Mouse (Mus musculus) G1E (cell line): ENCODE data around the gene Smchd1. TPM values are rescaled to one million over a fixed set of nuclear protein-coding genes. Genes with fewer than 3 reads are reported as not detected.

Experiments
- ATAC-seq: 2 replicates; pipeline ENCODE4 v1.8.0; 2016; ENCODE audit warnings: mild to moderate bottlenecking; ENCODE audit not compliant: insufficient number of reproducible peaks, poor library complexity, low FRiP score, severe bottlenecking; ENCODE audit errors: extremely low read depth
- DNase-seq: peaks from one replicate; pipeline ENCODE4 v3.0.0; 2012; ENCODE audit warnings: low spot score
- H3K27me3 ChIP-seq: 2 replicates; pipeline ENCODE4 v1.6.1; 2012; ENCODE audit warnings: mild to moderate bottlenecking, low read length, inconsistent platforms; ENCODE audit not compliant: insufficient read depth
- H3K36me3 ChIP-seq: replicated peaks from 2 replicates; pipeline ENCODE3; 2012; ENCODE audit warnings: mild to moderate bottlenecking, inconsistent platforms
- H3K4me1 ChIP-seq: 2 replicates; pipeline ENCODE4 v1.6.1; 2012; ENCODE audit warnings: low read depth, low read length, inconsistent platforms, mixed read lengths; ENCODE audit not compliant: insufficient read depth
- H3K4me3 ChIP-seq: 2 replicates; pipeline ENCODE4 v1.5.1; 2012; ENCODE audit warnings: low read depth, mild to moderate bottlenecking, inconsistent platforms, low read length, moderate library complexity, mixed read lengths
- H3K9me3 ChIP-seq: replicated peaks from 2 replicates; pipeline ENCODE4 v1.6.1; 2012; ENCODE audit warnings: inconsistent platforms
- CTCF ChIP-seq: IDR thresholded peaks from 2 replicates; pipeline ENCODE4 v1.5.1; 2012; ENCODE audit warnings: low read depth, low read length, inconsistent platforms, mixed read lengths
- GATA1 ChIP-seq: IDR thresholded peaks from 2 replicates; pipeline ENCODE4 v1.6.1; 2012; ENCODE audit warnings: borderline replicate concordance, low read length, inconsistent platforms, mixed read lengths
- GATA2 ChIP-seq: IDR thresholded peaks from 2 replicates; pipeline ENCODE4 v1.6.1; 2012; ENCODE audit warnings: low read depth, low read length, inconsistent platforms, borderline replicate concordance
- POLR2AphosphoS5 ChIP-seq: IDR thresholded peaks from 2 replicates; pipeline ENCODE4 v1.6.1; 2012; ENCODE audit warnings: low read depth, low read length, inconsistent platforms; ENCODE audit not compliant: insufficient replicate concordance
- TAL1 ChIP-seq: conservative IDR thresholded peaks from 2 replicates; pipeline ENCODE4 v1.6.1; 2012; ENCODE audit warnings: low read depth, low read length, inconsistent platforms, mixed read lengths
- polyA plus RNA-seq: library from polyadenylated mRNA; stranded (reverse); fragments of >175 nt; gene quantifications from 2 replicates; pipeline ENCODE4 v1.2.3, GENCODE M21; 2012
- total RNA-seq, 2 experiments: library from RNA; stranded (forward) in 1 of 2; stranded (reverse) in 1 of 2; fragments of 200-1000 nt in 1 of 2; fragments of >200 nt in 1 of 2; fragmentation: Nextera tagmentation in 1 of 2; gene quantifications; 2 replicates each; pipeline ENCODE4 v1.2.3; 2014 to 2017

The Smchd1 gene
- total RNA-seq (2014; fragmentation: Nextera tagmentation) (319 and 338 TPM in 2 replicates), total RNA-seq (2017) (230 and 243 TPM in 2 replicates), polyA plus RNA-seq (9.9 and 10.0 TPM in 2 replicates)

DNA sequence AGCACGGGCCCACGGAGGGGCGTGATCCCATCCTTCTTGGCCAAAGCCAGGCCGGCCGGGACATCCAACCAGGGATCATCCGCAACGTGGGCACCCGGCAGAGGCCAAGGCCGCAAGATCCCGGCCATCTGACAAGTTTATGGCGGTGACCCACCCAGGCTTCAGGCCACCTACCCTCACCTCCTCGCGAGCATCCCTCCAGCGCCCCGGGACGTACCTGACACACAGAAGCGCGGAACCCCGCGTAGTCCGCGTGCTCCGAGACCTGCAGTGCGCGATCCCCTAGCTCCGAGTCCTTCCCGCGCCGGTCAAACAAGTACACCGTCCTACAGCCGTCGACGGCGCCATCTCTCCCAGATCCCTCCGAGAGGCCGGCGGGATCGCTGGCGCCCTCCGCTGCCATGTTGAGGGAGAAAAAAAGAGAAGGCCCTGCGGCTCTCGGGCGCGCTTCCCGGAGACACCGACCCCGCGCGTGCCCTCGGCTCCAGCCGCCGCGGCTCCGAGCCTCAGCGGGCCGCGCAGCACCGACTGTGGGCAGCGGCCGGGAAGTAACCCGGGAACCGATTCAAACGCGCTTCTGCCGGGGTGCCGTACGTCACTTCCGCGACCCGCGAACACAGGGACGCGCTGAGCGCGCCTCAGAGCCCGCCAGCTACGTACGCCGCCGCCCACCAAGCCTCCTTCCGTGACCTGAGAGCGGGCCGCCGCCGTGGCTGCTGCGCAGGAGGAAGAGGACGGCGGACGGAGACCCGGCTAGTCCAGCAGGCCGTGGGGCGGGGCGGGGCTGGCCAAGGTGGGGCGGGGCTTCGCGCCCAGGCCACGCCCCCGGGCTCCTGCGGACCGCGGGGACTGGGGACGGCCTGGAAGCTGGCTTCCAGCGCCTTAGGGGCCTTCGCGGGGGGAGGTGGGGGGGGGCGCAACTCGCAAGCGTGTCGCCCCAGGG lies at the start of gene Smchd1:
Gene Smchd1, minus strand, starts transcription at position 582 of the 943 bp plus-strand sequence.
- ATAC-seq (peak; percentile 95), DNase-seq (peak; percentile 94)
- no peaks in the 10 kb centered on the region for H3K27me3 ChIP-seq
- peaks cover 38% of the 10 kb centered on the region for H3K4me1 ChIP-seq
- peak within 1 kb of the TSS; percentile 96 for H3K4me3 ChIP-seq
- TF ChIP-seq GATA1 = no peak
- no peak for TF ChIP-seq GATA2
- no peak for TF ChIP-seq TAL1
- TF ChIP-seq POLR2AphosphoS5 = no peak
- TF ChIP-seq CTCF = no peak
- H3K36me3 ChIP-seq = peaks cover 15% of the 10 kb centered on the region
- H3K9me3 ChIP-seq = no peaks in the 10 kb centered on the region

DNA sequence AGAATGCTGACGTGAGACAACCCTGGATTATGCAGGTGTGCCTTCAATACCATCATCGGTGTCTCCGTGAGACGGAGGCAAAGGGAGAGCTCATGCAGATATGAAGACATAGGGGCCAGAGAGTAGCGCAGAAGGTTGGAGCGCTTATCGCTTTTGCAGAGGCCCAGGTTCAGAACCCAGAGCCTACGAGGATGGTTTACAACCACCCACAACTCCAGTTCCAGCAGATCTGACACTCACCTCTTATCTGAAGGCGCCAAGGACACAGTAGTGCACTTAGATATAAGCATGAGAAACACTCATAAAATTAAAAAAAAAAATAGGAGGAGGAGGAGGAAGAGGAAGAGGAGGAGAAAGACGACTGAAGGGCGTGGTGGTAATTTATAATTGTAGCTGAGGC lies 35.2 kb upstream of the Smchd1 start:
- DNase-seq (no peak), ATAC-seq (peak; percentile 79)
- peaks cover 84% of the 10 kb centered on the region for H3K36me3 ChIP-seq

DNA sequence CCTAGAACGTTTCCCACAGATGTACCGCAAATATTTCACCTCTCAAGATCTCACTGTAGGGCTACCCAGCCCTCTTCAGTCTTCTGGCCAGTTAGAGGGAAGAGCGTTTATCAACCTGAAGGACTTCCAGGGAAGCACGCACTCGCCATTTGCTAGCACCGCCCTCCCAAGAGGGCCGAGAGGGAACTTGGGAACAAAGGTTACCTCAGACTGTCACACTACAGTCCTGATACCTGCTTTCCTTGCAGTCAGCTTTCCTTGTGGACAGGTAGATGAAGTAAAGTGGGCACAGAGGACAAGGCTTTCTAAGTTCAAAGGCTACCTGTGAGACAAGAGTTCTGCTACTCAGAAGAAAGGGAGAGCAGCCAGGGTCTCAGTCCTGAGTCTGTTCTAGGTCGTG lies 31.7 kb upstream of the Smchd1 start:
- Histone ChIP-seq H3K36me3 (peaks cover 84% of the 10 kb centered on the region), H3K9me3 (no peaks in the 10 kb centered on the region), H3K27me3 (no peaks in the 10 kb centered on the region), H3K4me1 (peaks cover 16% of the 10 kb centered on the region), H3K4me3 (no peak overlapping the region)
- no peak for ATAC-seq
- DNase-seq = no peak
- no peak for TF ChIP-seq GATA2
- TF ChIP-seq CTCF = no peak
- TF ChIP-seq TAL1 = no peak
- no peak for TF ChIP-seq GATA1
- no peak for TF ChIP-seq POLR2AphosphoS5

More for the DNA sequence above, 35.2 kb upstream of the Smchd1 start:
- Histone ChIP-seq H3K9me3 (no peaks in the 10 kb centered on the region), H3K4me1 (peaks cover 16% of the 10 kb centered on the region), H3K4me3 (no peak overlapping the region; the same call in 1 of the 2 replicates), H3K27me3 (no peaks in the 10 kb centered on the region)
- no peak for TF ChIP-seq GATA1
- peak; percentile 42; the same call in 1 of the 2 replicates for TF ChIP-seq TAL1

DNA sequence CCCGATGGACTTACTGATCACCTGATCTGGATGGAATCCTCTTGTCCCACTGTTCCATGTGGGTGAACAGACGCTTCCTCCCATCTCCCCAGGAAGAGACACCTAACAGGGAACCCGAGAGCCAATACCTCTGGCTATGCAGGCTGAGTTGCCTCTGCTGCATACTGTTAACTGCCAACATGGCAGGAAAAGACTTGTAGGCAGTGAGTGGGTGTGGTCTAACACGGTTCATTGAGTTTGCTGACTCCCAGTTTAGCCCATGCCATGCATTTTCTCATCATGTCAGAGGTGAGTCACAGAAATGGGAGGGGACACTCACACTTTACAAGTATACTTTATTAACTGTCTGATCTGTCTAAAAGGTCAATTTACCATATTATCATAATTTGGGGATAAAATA lies 20.6 kb upstream of the Smchd1 start:
- Histone ChIP-seq H3K4me3 (no peak overlapping the region), H3K27me3 (no peaks in the 10 kb centered on the region), H3K4me1 (peaks cover 14% of the 10 kb centered on the region), H3K9me3 (no peaks in the 10 kb centered on the region), H3K36me3 (peaks cover 58% of the 10 kb centered on the region)
- DNase-seq = no peak
- peak; percentile 43 for ATAC-seq
- TF ChIP-seq GATA1 (no peak), TAL1 (no peak), POLR2AphosphoS5 (no peak), CTCF (no peak), GATA2 (no peak)

DNA sequence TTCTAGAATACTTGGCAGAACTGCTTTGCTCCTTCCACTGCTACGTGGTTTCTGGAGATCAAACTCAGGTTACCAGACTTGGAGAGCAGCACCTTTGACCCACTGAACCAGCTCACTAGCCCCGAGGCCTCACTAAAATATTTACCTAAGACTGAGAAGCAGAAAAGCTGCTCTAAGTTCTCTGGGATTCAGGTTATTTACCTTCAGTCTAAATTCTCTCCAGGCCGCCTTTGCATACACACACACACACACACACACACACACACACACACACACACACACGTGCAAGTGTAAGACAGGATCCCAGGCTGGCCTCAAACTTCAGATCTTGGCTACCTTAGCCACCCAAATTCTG lies 16.2 kb upstream of the Smchd1 start:
- H3K4me1 ChIP-seq = peaks cover 42% of the 10 kb centered on the region
- DNase-seq (no peak), ATAC-seq (no peak)
- H3K36me3 ChIP-seq = peaks cover 15% of the 10 kb centered on the region
- H3K27me3 ChIP-seq = no peaks in the 10 kb centered on the region
- H3K4me3 ChIP-seq = no peak overlapping the region; the same call in 1 of the 2 replicates
- TF ChIP-seq CTCF (no peak), GATA2 (no peak), GATA1 (no peak), TAL1 (no peak), POLR2AphosphoS5 (no peak)
- H3K9me3 ChIP-seq = no peaks in the 10 kb centered on the region

DNA sequence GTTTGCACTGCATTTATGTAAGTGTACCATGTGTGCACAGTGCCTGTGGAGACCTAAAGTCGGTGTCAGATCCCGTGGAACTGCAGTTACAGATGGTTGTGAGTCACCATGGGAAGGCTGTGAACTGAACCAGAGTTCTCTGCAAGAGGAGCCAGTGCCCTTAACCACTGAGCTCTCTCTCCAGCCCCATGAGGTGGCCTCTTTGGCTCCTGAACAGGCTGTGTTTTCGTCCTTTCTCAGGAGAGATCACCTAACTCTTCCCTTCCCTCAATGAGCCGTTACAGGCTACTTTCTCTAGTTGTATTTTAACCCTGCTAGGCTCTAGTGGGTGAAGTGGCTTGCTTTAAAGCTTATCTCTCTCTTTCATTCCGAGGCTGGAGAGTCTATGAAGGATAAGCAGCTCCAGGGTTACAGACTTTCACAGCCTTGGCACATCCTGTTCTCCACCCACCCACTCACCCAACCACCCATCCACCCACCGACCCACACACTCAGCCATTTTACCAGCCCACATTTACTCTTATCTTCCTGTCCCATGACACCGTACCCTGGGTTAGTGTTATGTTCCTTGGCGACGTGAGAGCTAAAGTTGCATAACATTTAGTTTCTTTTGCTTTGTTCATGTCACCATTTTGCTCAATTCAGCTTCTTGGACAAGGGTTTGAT lies 15.7 kb upstream of the Smchd1 start:
- ATAC-seq = peak; percentile 78

More for the DNA sequence above, 15.7 kb upstream of the Smchd1 start:
- peak; percentile 36 for DNase-seq
- Histone ChIP-seq H3K4me1 (peaks cover 45% of the 10 kb centered on the region), H3K9me3 (no peaks in the 10 kb centered on the region), H3K4me3 (peak overlapping the region; percentile 3; the same call in 1 of the 2 replicates), H3K27me3 (no peaks in the 10 kb centered on the region), H3K36me3 (peaks cover 14% of the 10 kb centered on the region)
- TF ChIP-seq GATA2 (no peak), TAL1 (peak; percentile 40)
